Mouse (Mus musculus) thymus, postnatal 14 days (tissue): ENCODE data around the gene Cdc42ep4.

ENCODE experiments used
- DNase-seq: peaks from one replicate; pipeline ENCODE4 v3.0.0; 2021

Gene Cdc42ep4

GRCm38 (mm10) chr11:113751484-113752084 is at the start of gene Cdc42ep4:
TSS of gene Cdc42ep4 (minus strand) at chr11:113751881.
- DNase-seq, result peak; percentile 89

- DNase-seq, result no peak
These were observed 48.3 kb upstream of the Cdc42ep4 start for GRCm38 (mm10) chr11:113800026-113800425.

- DNase-seq, result no peak
These were observed 47.4 kb upstream of the Cdc42ep4 start for GRCm38 (mm10) chr11:113799041-113799447.

GRCm38 (mm10) chr11:113798011-113798410 is 46.3 kb upstream of the Cdc42ep4 start:
- no peak for DNase-seq

GRCm38 (mm10) chr11:113797014-113797983 is 45.6 kb upstream of the Cdc42ep4 start:
- DNase-seq, result no peak

GRCm38 (mm10) chr11:113795846-113796245 is 44.2 kb upstream of the Cdc42ep4 start:
- DNase-seq, result no peak

GRCm38 (mm10) chr11:113791357-113792215 is 39.9 kb upstream of the Cdc42ep4 start:
- no peak for DNase-seq

- no peak for DNase-seq
These were observed 37.4 kb upstream of the Cdc42ep4 start for GRCm38 (mm10) chr11:113789101-113789500.

GRCm38 (mm10) chr11:113788183-113788789 is 36.6 kb upstream of the Cdc42ep4 start:
- peak; percentile 67 for DNase-seq

GRCm38 (mm10) chr11:113787432-113788182 is 35.9 kb upstream of the Cdc42ep4 start:
- DNase-seq, result peak; percentile 37

GRCm38 (mm10) chr11:113787009-113787408 is 35.3 kb upstream of the Cdc42ep4 start:
- no peak for DNase-seq

GRCm38 (mm10) chr11:113786395-113786794 is 34.7 kb upstream of the Cdc42ep4 start:
- DNase-seq, result no peak

- peak; percentile 63 for DNase-seq
These were observed 33.9 kb upstream of the Cdc42ep4 start for GRCm38 (mm10) chr11:113785406-113786171.

GRCm38 (mm10) chr11:113784656-113785396 is 33.1 kb upstream of the Cdc42ep4 start:
- DNase-seq, result no peak

- no peak for DNase-seq
These were observed 30.8 kb upstream of the Cdc42ep4 start for GRCm38 (mm10) chr11:113782496-113782895.

GRCm38 (mm10) chr11:113782006-113782405 is 30.3 kb upstream of the Cdc42ep4 start:
- no peak for DNase-seq

GRCm38 (mm10) chr11:113779680-113780041 is 28.0 kb upstream of the Cdc42ep4 start:
- DNase-seq, result peak; percentile 55

- DNase-seq, result no peak
These were observed 27.3 kb upstream of the Cdc42ep4 start for GRCm38 (mm10) chr11:113778733-113779679.

- DNase-seq, result no peak
These were observed 26.3 kb upstream of the Cdc42ep4 start for GRCm38 (mm10) chr11:113777878-113778464.
